Mouse (Mus musculus): ENCODE measurements around the gene Rpl35. TPM values are rescaled to one million over a fixed set of nuclear protein-coding genes. Genes with fewer than 3 reads are reported as not detected.

The Rpl35 gene
- total and polyA plus RNA-seq, 2 experiments from 2014 or later = 56.4 to 539 TPM

- no peak for ATAC-seq (ENCODE audit: insufficient read depth, low read depth)
- TF ChIP-seq EP300 (IDR thresholded peaks at IDR 0.05; ENCODE audit: low read depth) (no peak), CTCF (IDR thresholded peaks at IDR 0.05; ENCODE audit: low read depth) (no peak)
- no peak overlapping the region for H3K9ac ChIP-seq (replicated peaks; ENCODE audit: low read depth, low read length)
- no peak overlapping the region for H3K4me2 ChIP-seq (ENCODE audit: low read depth, low read length)
- no peaks in the 10 kb centered on the region for H3K36me3 ChIP-seq (replicated peaks; ENCODE audit: control insufficient read depth, insufficient read depth, low read length)
- WGBS = 61% methylated on average over 1 of the region's 1 CpGs
- DNase-seq (ENCODE audit: low spot score) = no peak
- H3K27me3 ChIP-seq (ENCODE audit: control insufficient read depth, insufficient read depth, low read length) = no peaks in the 10 kb centered on the region
- no peaks in the 10 kb centered on the region for H3K4me1 ChIP-seq (ENCODE audit: control insufficient read depth, insufficient read depth)
- H3K9me3 ChIP-seq (replicated peaks; ENCODE audit: control insufficient read depth, low read length) = no peaks in the 10 kb centered on the region
- no peak overlapping the region for H3K4me3 ChIP-seq (ENCODE audit: low read depth, low read length)
- no peak overlapping the region for H3K27ac ChIP-seq (ENCODE audit: low read depth)
Measured at GRCm38 (mm10) chr2:38987371-38987770, 18.1 kb downstream of the Rpl35 start.

DNA sequence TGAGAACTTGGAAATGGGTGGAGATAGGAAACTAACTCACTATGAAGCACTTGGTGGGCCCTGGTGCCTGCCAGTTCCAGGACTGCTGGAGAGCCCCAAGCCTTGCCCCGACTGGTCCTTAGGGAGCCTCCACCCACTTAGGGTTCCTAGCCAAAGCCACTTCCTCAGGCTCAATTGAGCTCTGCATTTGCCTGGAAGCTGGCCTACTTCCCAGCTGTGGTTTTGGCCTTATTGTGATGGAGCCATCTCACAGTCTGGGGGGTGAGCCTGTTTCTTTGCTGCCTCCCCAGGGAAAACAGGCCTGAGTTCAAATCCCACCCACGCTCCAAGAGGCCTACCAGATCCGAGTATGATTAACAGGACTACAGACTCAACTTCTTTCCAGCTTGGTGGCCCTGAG lies 18.8 kb downstream of the Rpl35 start:
- Histone ChIP-seq H3K27me3 (ENCODE audit: control insufficient read depth, insufficient read depth, low read length) (no peaks in the 10 kb centered on the region), H3K9ac (replicated peaks; ENCODE audit: low read depth, low read length) (no peak overlapping the region), H3K36me3 (replicated peaks; ENCODE audit: control insufficient read depth, insufficient read depth, low read length) (no peaks in the 10 kb centered on the region), H3K4me2 (ENCODE audit: low read depth, low read length) (no peak overlapping the region), H3K9me3 (replicated peaks; ENCODE audit: control insufficient read depth, low read length) (no peaks in the 10 kb centered on the region), H3K27ac (ENCODE audit: low read depth) (no peak overlapping the region), H3K4me3 (ENCODE audit: low read depth, low read length) (no peak overlapping the region), H3K4me1 (ENCODE audit: control insufficient read depth, insufficient read depth) (no peaks in the 10 kb centered on the region)
- DNase-seq (ENCODE audit: low spot score) (no peak), ATAC-seq (ENCODE audit: insufficient read depth, low read depth) (no peak)
- 50% methylated on average over 3 of the region's 3 CpGs for WGBS
- TF ChIP-seq CTCF (IDR thresholded peaks at IDR 0.05; ENCODE audit: low read depth) (no peak), EP300 (IDR thresholded peaks at IDR 0.05; ENCODE audit: low read depth) (no peak)

DNA sequence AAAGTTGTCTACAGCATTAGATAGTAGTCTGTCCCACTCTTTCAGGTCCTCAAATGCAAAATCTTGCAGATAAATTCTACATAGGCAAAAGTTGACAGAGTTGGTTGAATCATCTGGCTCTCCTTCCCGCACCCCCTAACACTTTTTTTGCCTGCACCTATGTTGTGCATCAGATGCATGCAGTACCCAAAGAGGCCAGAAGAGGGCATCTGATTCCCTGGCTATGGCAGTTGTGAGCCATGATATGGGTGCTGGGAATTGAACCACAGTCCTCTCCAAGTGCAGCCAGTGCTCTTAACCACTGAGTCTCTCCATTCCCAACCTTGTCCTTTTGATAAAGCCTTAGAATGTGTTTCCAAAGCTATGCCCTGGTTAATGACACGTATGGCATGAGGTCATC lies 22.0 kb downstream of the Rpl35 start:
- Histone ChIP-seq H3K27me3 (ENCODE audit: control insufficient read depth, insufficient read depth, low read length) (no peaks in the 10 kb centered on the region), H3K36me3 (replicated peaks; ENCODE audit: control insufficient read depth, insufficient read depth, low read length) (no peaks in the 10 kb centered on the region), H3K4me3 (ENCODE audit: low read depth, low read length) (no peak overlapping the region), H3K9ac (replicated peaks; ENCODE audit: low read depth, low read length) (no peak overlapping the region), H3K27ac (ENCODE audit: low read depth) (no peak overlapping the region), H3K9me3 (replicated peaks; ENCODE audit: control insufficient read depth, low read length) (no peaks in the 10 kb centered on the region), H3K4me2 (ENCODE audit: low read depth, low read length) (no peak overlapping the region), H3K4me1 (ENCODE audit: control insufficient read depth, insufficient read depth) (no peaks in the 10 kb centered on the region)
- TF ChIP-seq CTCF (IDR thresholded peaks at IDR 0.05; ENCODE audit: low read depth) (peak; percentile 23; the same call in 1 of the 2 replicates), EP300 (IDR thresholded peaks at IDR 0.05; ENCODE audit: low read depth) (no peak)
- WGBS = 98% methylated on average over 2 of the region's 2 CpGs
- no peak for ATAC-seq (ENCODE audit: insufficient read depth, low read depth)
- no peak for DNase-seq (ENCODE audit: low spot score)

DNA sequence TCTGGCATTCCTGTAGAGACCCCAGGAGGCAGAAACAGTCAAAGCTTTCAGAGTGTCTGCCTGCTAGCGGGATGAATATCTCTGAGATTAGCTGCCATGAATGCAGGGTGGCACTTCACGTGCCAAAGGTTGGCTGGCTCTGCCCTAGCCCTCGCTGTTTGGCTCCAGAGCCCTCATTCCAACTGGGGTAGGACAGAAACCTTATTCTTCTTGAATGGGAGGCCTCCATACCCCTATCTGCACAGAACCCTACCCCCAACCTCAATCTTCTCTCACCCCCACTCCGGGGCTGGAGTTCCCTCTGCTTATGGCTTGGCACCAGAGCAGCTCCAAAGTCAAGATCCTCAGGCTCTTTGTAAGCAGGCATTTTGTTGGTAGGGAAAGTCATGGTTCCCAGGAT lies 27.6 kb downstream of the Rpl35 start:
- WGBS = 50% methylated on average over 4 of the region's 4 CpGs
- H3K4me2 ChIP-seq (ENCODE audit: low read depth, low read length) = no peak overlapping the region
- TF ChIP-seq EP300 (IDR thresholded peaks at IDR 0.05; ENCODE audit: low read depth) (no peak), CTCF (IDR thresholded peaks at IDR 0.05; ENCODE audit: low read depth) (no peak)
- no peak overlapping the region for H3K4me3 ChIP-seq (ENCODE audit: low read depth, low read length)
- H3K9ac ChIP-seq (replicated peaks; ENCODE audit: low read depth, low read length) = no peak overlapping the region
- DNase-seq (ENCODE audit: low spot score) = no peak
- no peaks in the 10 kb centered on the region for H3K9me3 ChIP-seq (replicated peaks; ENCODE audit: control insufficient read depth, low read length)
- ATAC-seq (ENCODE audit: insufficient read depth, low read depth) = no peak
- no peaks in the 10 kb centered on the region for H3K36me3 ChIP-seq (replicated peaks; ENCODE audit: control insufficient read depth, insufficient read depth, low read length)
- H3K27ac ChIP-seq (ENCODE audit: low read depth) = no peak overlapping the region
- H3K27me3 ChIP-seq (ENCODE audit: control insufficient read depth, insufficient read depth, low read length) = 0 out of 2 replicates have a peak, but pooled peaks cover 3% of the 10 kb centered on the region
- no peaks in the 10 kb centered on the region for H3K4me1 ChIP-seq (ENCODE audit: control insufficient read depth, insufficient read depth)

DNA sequence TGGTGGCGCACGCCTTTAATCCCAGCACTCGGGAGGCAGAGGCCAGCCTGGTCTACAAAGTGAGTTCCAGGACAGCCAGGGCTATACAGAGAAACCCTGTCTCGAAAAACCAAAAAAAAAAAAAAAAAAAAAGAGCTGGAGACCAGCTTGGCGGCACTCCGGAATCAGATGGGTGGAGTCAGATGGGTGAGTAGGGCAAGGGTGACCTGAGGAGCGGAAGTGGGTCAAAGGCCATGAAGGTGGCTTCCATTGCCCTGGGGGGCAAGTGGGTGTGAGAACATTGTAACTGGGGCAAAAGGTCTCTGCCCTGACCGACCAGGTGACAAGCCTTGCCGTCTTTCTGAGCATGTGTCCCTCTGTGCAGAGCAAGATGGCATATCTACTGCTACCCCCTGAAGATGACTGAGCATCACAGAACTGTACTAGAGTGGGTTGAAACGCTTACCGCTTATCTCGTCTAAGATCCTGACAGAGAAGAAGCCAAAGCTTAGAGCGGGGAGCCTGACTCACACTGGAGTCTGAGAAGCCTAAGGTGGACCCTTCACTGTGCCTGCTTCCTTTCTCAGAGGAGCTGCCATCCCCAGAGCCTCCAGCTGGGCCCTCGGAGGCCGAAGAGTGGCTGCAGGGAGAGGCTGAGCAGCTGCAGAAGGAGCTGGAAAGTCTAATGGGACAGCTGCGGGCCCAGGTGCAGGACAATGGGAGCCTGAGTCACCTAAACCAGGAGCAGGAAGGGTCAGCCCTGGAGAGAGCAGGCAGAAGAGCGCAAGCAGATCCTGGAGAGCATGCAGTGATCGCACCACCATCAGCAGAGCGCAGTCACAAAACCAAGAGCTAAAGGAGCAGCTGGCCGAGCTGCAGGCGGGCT lies 29.3 kb downstream of the Rpl35 start:
- TF ChIP-seq CTCF (IDR thresholded peaks at IDR 0.05; ENCODE audit: low read depth) = no peak
- TF ChIP-seq EP300 (IDR thresholded peaks at IDR 0.05; ENCODE audit: low read depth) = no peak
- Histone ChIP-seq H3K4me3 (ENCODE audit: low read depth, low read length) (no peak overlapping the region), H3K36me3 (replicated peaks; ENCODE audit: control insufficient read depth, insufficient read depth, low read length) (no peaks in the 10 kb centered on the region), H3K9me3 (replicated peaks; ENCODE audit: control insufficient read depth, low read length) (no peaks in the 10 kb centered on the region), H3K4me1 (ENCODE audit: control insufficient read depth, insufficient read depth) (no peaks in the 10 kb centered on the region), H3K27me3 (ENCODE audit: control insufficient read depth, insufficient read depth, low read length) (0 out of 2 replicates have a peak, but pooled peaks cover 3% of the 10 kb centered on the region), H3K9ac (replicated peaks; ENCODE audit: low read depth, low read length) (no peak overlapping the region), H3K27ac (ENCODE audit: low read depth) (no peak overlapping the region), H3K4me2 (ENCODE audit: low read depth, low read length) (no peak overlapping the region)
- WGBS = 69% methylated on average over 20 of the region's 21 CpGs
- DNase-seq (ENCODE audit: low spot score) (no peak), ATAC-seq (ENCODE audit: insufficient read depth, low read depth) (no peak)

Measured in heart, postnatal 0 days (tissue).